Mouse (Mus musculus): ENCODE measurements around the gene 6430571L13Rik. TPM values are rescaled to one million over a fixed set of nuclear protein-coding genes. Genes with fewer than 3 reads are reported as not detected.

The 6430571L13Rik gene
- polyA plus RNA-seq, 1 experiment from 2014 or later, result 0.85 TPM

- peaks cover 15% of the 10 kb centered on the region; the same call in 1 of the 2 replicates for H3K4me1 ChIP-seq (replicated peaks; ENCODE audit: control insufficient read depth, insufficient read depth, low read length)
- peak overlapping the region; percentile 93 for H3K4me2 ChIP-seq (ENCODE audit: low read depth, low read length)
- peak overlapping the region; percentile 70 for H3K4me3 ChIP-seq (ENCODE audit: low read length)
- no peak overlapping the region for H3K27ac ChIP-seq (ENCODE audit: low read length)
- no peak for ATAC-seq (ENCODE audit: low read depth)
- H3K9ac ChIP-seq (ENCODE audit: low read length), result peak overlapping the region; percentile 77
- H3K9me3 ChIP-seq (ENCODE audit: control insufficient read depth, low read length), result no peaks in the 10 kb centered on the region
- no peaks in the 10 kb centered on the region for H3K36me3 ChIP-seq (ENCODE audit: control insufficient read depth, insufficient read depth, low read length)
- H3K27me3 ChIP-seq (ENCODE audit: control insufficient read depth, insufficient read depth, low read depth, low read length), result peaks cover 2% of the 10 kb centered on the region; the same call in 1 of the 2 replicates
- 44% methylated on average over 12 of the region's 12 CpGs for WGBS
Observed at GRCm38 (mm10) chr9:107340911-107341645, 676 bp downstream of the 6430571L13Rik start.

- H3K27ac ChIP-seq (ENCODE audit: low read length), result no peak overlapping the region
- H3K9me3 ChIP-seq (ENCODE audit: control insufficient read depth, low read length), result no peaks in the 10 kb centered on the region
- H3K9ac ChIP-seq (ENCODE audit: low read length), result no peak overlapping the region
- H3K4me1 ChIP-seq (replicated peaks; ENCODE audit: control insufficient read depth, insufficient read depth, low read length), result peaks cover 15% of the 10 kb centered on the region; the same call in 1 of the 2 replicates
- peaks cover 2% of the 10 kb centered on the region; the same call in 1 of the 2 replicates for H3K27me3 ChIP-seq (ENCODE audit: control insufficient read depth, insufficient read depth, low read depth, low read length)
- no peaks in the 10 kb centered on the region for H3K36me3 ChIP-seq (ENCODE audit: control insufficient read depth, insufficient read depth, low read length)
- H3K4me3 ChIP-seq (ENCODE audit: low read length), result no peak overlapping the region
- H3K4me2 ChIP-seq (ENCODE audit: low read depth, low read length), result no peak overlapping the region
- WGBS, result 87% methylated on average over 11 of the region's 11 CpGs
- no peak for ATAC-seq (ENCODE audit: low read depth)
Observed at GRCm38 (mm10) chr9:107342201-107342709, 1.9 kb downstream of the 6430571L13Rik start.

GRCm38 (mm10) chr9:107343146-107343943, 2.9 kb downstream of the 6430571L13Rik start:
- no peak overlapping the region for H3K27ac ChIP-seq (ENCODE audit: low read length)
- H3K9me3 ChIP-seq (ENCODE audit: control insufficient read depth, low read length), result no peaks in the 10 kb centered on the region
- no peak overlapping the region for H3K4me3 ChIP-seq (ENCODE audit: low read length)
- no peak for ATAC-seq (ENCODE audit: low read depth)
- no peak overlapping the region for H3K9ac ChIP-seq (ENCODE audit: low read length)
- H3K4me2 ChIP-seq (ENCODE audit: low read depth, low read length), result no peak overlapping the region
- peaks cover 2% of the 10 kb centered on the region; the same call in 1 of the 2 replicates for H3K27me3 ChIP-seq (ENCODE audit: control insufficient read depth, insufficient read depth, low read depth, low read length)
- 60% methylated on average over 8 of the region's 8 CpGs for WGBS
- peaks cover 13% of the 10 kb centered on the region; the same call in 1 of the 2 replicates for H3K4me1 ChIP-seq (replicated peaks; ENCODE audit: control insufficient read depth, insufficient read depth, low read length)
- H3K36me3 ChIP-seq (ENCODE audit: control insufficient read depth, insufficient read depth, low read length), result no peaks in the 10 kb centered on the region

GRCm38 (mm10) chr9:107344027-107344426, 3.6 kb downstream of the 6430571L13Rik start:
- H3K9ac ChIP-seq (ENCODE audit: low read length), result no peak overlapping the region
- H3K9me3 ChIP-seq (ENCODE audit: control insufficient read depth, low read length), result no peaks in the 10 kb centered on the region
- peaks cover 2% of the 10 kb centered on the region; the same call in 1 of the 2 replicates for H3K27me3 ChIP-seq (ENCODE audit: control insufficient read depth, insufficient read depth, low read depth, low read length)
- peaks cover 6% of the 10 kb centered on the region; the same call in 1 of the 2 replicates for H3K4me1 ChIP-seq (replicated peaks; ENCODE audit: control insufficient read depth, insufficient read depth, low read length)
- no peaks in the 10 kb centered on the region for H3K36me3 ChIP-seq (ENCODE audit: control insufficient read depth, insufficient read depth, low read length)
- no peak overlapping the region for H3K4me2 ChIP-seq (ENCODE audit: low read depth, low read length)
- no peak overlapping the region for H3K4me3 ChIP-seq (ENCODE audit: low read length)
- 63% methylated on average over 6 of the region's 6 CpGs for WGBS
- ATAC-seq (ENCODE audit: low read depth), result no peak
- no peak overlapping the region for H3K27ac ChIP-seq (ENCODE audit: low read length)

GRCm38 (mm10) chr9:107346081-107346480, 5.7 kb downstream of the 6430571L13Rik start:
- WGBS, result 77% methylated on average over 8 of the region's 8 CpGs
- no peak overlapping the region for H3K4me3 ChIP-seq (ENCODE audit: low read length)
- H3K27ac ChIP-seq (ENCODE audit: low read length), result no peak overlapping the region
- no peak overlapping the region for H3K9ac ChIP-seq (ENCODE audit: low read length)
- no peak overlapping the region for H3K4me2 ChIP-seq (ENCODE audit: low read depth, low read length)
- peaks cover 1% of the 10 kb centered on the region; the same call in 1 of the 2 replicates for H3K27me3 ChIP-seq (ENCODE audit: control insufficient read depth, insufficient read depth, low read depth, low read length)
- H3K9me3 ChIP-seq (ENCODE audit: control insufficient read depth, low read length), result no peaks in the 10 kb centered on the region
- 0 out of 2 replicates have a peak, but pooled peaks cover under 1% of the 10 kb centered on the region for H3K4me1 ChIP-seq (replicated peaks; ENCODE audit: control insufficient read depth, insufficient read depth, low read length)
- no peak for ATAC-seq (ENCODE audit: low read depth)
- H3K36me3 ChIP-seq (ENCODE audit: control insufficient read depth, insufficient read depth, low read length), result no peaks in the 10 kb centered on the region

GRCm38 (mm10) chr9:107347586-107348183, 7.3 kb downstream of the 6430571L13Rik start:
- H3K4me2 ChIP-seq (ENCODE audit: low read depth, low read length), result no peak overlapping the region
- H3K9ac ChIP-seq (ENCODE audit: low read length), result no peak overlapping the region
- no peak overlapping the region for H3K27ac ChIP-seq (ENCODE audit: low read length)
- H3K4me3 ChIP-seq (ENCODE audit: low read length), result no peak overlapping the region
- no peaks in the 10 kb centered on the region for H3K9me3 ChIP-seq (ENCODE audit: control insufficient read depth, low read length)
- H3K27me3 ChIP-seq (ENCODE audit: control insufficient read depth, insufficient read depth, low read depth, low read length), result no peaks in the 10 kb centered on the region
- no peaks in the 10 kb centered on the region for H3K36me3 ChIP-seq (ENCODE audit: control insufficient read depth, insufficient read depth, low read length)
- H3K4me1 ChIP-seq (replicated peaks; ENCODE audit: control insufficient read depth, insufficient read depth, low read length), result no peaks in the 10 kb centered on the region
- WGBS, result 62% methylated on average over 9 of the region's 9 CpGs
- ATAC-seq (ENCODE audit: low read depth), result no peak

GRCm38 (mm10) chr9:107349321-107349720, 8.9 kb downstream of the 6430571L13Rik start:
- WGBS, result 51% methylated on average over 7 of the region's 7 CpGs
- ATAC-seq (ENCODE audit: low read depth), result no peak
- Histone ChIP-seq H3K4me3 (ENCODE audit: low read length) (no peak overlapping the region), H3K36me3 (ENCODE audit: control insufficient read depth, insufficient read depth, low read length) (no peaks in the 10 kb centered on the region), H3K27me3 (ENCODE audit: control insufficient read depth, insufficient read depth, low read depth, low read length) (no peaks in the 10 kb centered on the region), H3K4me2 (ENCODE audit: low read depth, low read length) (no peak overlapping the region), H3K9me3 (ENCODE audit: control insufficient read depth, low read length) (no peaks in the 10 kb centered on the region), H3K4me1 (replicated peaks; ENCODE audit: control insufficient read depth, insufficient read depth, low read length) (no peaks in the 10 kb centered on the region), H3K27ac (ENCODE audit: low read length) (no peak overlapping the region), H3K9ac (ENCODE audit: low read length) (no peak overlapping the region)

GRCm38 (mm10) chr9:107354826-107355225, 14.4 kb downstream of the 6430571L13Rik start:
- no peak overlapping the region for H3K4me3 ChIP-seq (ENCODE audit: low read length)
- no peak overlapping the region for H3K27ac ChIP-seq (ENCODE audit: low read length)
- H3K9me3 ChIP-seq (ENCODE audit: control insufficient read depth, low read length), result no peaks in the 10 kb centered on the region
- no peaks in the 10 kb centered on the region for H3K36me3 ChIP-seq (ENCODE audit: control insufficient read depth, insufficient read depth, low read length)
- H3K4me2 ChIP-seq (ENCODE audit: low read depth, low read length), result no peak overlapping the region
- H3K4me1 ChIP-seq (replicated peaks; ENCODE audit: control insufficient read depth, insufficient read depth, low read length), result no peaks in the 10 kb centered on the region
- H3K27me3 ChIP-seq (ENCODE audit: control insufficient read depth, insufficient read depth, low read depth, low read length), result peaks cover 5% of the 10 kb centered on the region; the same call in 1 of the 2 replicates
- 65% methylated on average over 1 of the region's 1 CpGs for WGBS
- no peak for ATAC-seq (ENCODE audit: low read depth)
- H3K9ac ChIP-seq (ENCODE audit: low read length), result no peak overlapping the region

All from lung, embryonic 16.5 days (tissue).